Mouse (Mus musculus) MEL (cell line): Measurements from ENCODE around the gene Naa80. TPM values are rescaled to one million over a fixed set of nuclear protein-coding genes. Genes with fewer than 3 reads are reported as not detected.
A peak's percentile ranks its signal among the peaks of the same experiment; 100 is the strongest.

Source experiments
- DNase-seq: peaks from one replicate; pipeline ENCODE4 v3.0.0; 2011; ENCODE audit warnings: low read depth, low spot score
- H3K27ac ChIP-seq: 2 replicates; pipeline ENCODE4 v1.5.1; 2012; ENCODE audit warnings: low read depth, mild to moderate bottlenecking, control low read depth, low read length, moderate library complexity; ENCODE audit not compliant: control insufficient read depth
- H3K27me3 ChIP-seq, 2 experiments: fragments of 150-350 bp in 1 of 2; sonication (generic) in 1 of 2; 2 replicates each; pipeline ENCODE4 v1.6.1; 2012; ENCODE audit warnings: low read length in 2 of 2, mild to moderate bottlenecking in 2 of 2, improper control_type of control experiment in 1 of 2, moderate library complexity in 1 of 2; ENCODE audit not compliant: insufficient read depth in 2 of 2, control insufficient read depth in 1 of 2
- H3K36me3 ChIP-seq, 2 experiments: 2 replicates each; pipeline ENCODE4 v1.6.1; 2012 to 2014; ENCODE audit warnings: low read length in 2 of 2, improper control_type of control experiment in 1 of 2, inconsistent platforms in 1 of 2, mild to moderate bottlenecking in 1 of 2; ENCODE audit not compliant: insufficient read depth in 2 of 2, control insufficient read depth in 1 of 2
- H3K4me1 ChIP-seq, 2 experiments: fragments of 150-350 bp in 1 of 2; sonication (generic) in 1 of 2; 2 replicates each; pipeline ENCODE4 v1.6.1; 2012; ENCODE audit warnings: low read length in 2 of 2, improper control_type of control experiment in 1 of 2, mild to moderate bottlenecking in 1 of 2; ENCODE audit not compliant: insufficient read depth in 2 of 2, control insufficient read depth in 1 of 2
- H3K4me3 ChIP-seq, 2 experiments: fragments of 150-350 bp in 1 of 2; sonication (generic) in 1 of 2; 2 replicates each; pipeline ENCODE4 v1.5.1; 2012; ENCODE audit warnings: low read depth in 2 of 2, low read length in 2 of 2, mild to moderate bottlenecking in 2 of 2, moderate library complexity in 2 of 2, control low read depth in 1 of 2, improper control_type of control experiment in 1 of 2; ENCODE audit not compliant: control insufficient read depth in 1 of 2, insufficient read depth in 1 of 2
- H3K79me2 ChIP-seq: 2 replicates; pipeline ENCODE4 v1.6.1; 2012; ENCODE audit warnings: mild to moderate bottlenecking, low read length, moderate library complexity; ENCODE audit not compliant: control insufficient read depth, poor library complexity, insufficient read depth
- H3K9ac ChIP-seq: 2 replicates; pipeline ENCODE4 v1.6.1; 2012; ENCODE audit warnings: low read depth, mild to moderate bottlenecking, control low read depth, low read length, moderate library complexity; ENCODE audit not compliant: control insufficient read depth, poor library complexity, severe bottlenecking
- H3K9me3 ChIP-seq: fragments of 150-350 bp; sonication (generic); replicated peaks from 2 replicates; pipeline ENCODE4 v1.6.1; 2012; ENCODE audit warnings: mild to moderate bottlenecking, low read length, improper control_type of control experiment, moderate library complexity; ENCODE audit not compliant: insufficient read depth
- BHLHE40 ChIP-seq: IDR thresholded peaks from 2 replicates; pipeline ENCODE4 v1.6.1; 2012; ENCODE audit warnings: low read depth, mild to moderate bottlenecking, inconsistent platforms, low read length, improper control_type of control experiment, borderline replicate concordance
- CHD1 ChIP-seq: IDR thresholded peaks from 2 replicates; pipeline ENCODE4 v1.6.1; 2012; ENCODE audit warnings: low read depth, mild to moderate bottlenecking, inconsistent platforms, low read length, improper control_type of control experiment
- CHD2 ChIP-seq: IDR thresholded peaks from 2 replicates; pipeline ENCODE4 v1.6.1; 2011; ENCODE audit warnings: low read length, improper control_type of control experiment
- E2F4 ChIP-seq: IDR thresholded peaks from 2 replicates; pipeline ENCODE4 v1.6.1; 2011; ENCODE audit warnings: low read depth, low read length, improper control_type of control experiment, borderline replicate concordance
- ELF1 ChIP-seq: IDR thresholded peaks from 2 replicates; pipeline ENCODE4 v1.6.1; 2014; ENCODE audit warnings: low read depth, mild to moderate bottlenecking, inconsistent platforms, low read length, improper control_type of control experiment, moderate library complexity
- EP300 ChIP-seq, 2 experiments: IDR thresholded peaks; 2 replicates each; pipeline ENCODE4 v1.6.1; 2011; ENCODE audit warnings: improper control_type of control experiment in 2 of 2, low read length in 2 of 2, low read depth in 1 of 2, mild to moderate bottlenecking in 1 of 2
- ETS1 ChIP-seq: IDR thresholded peaks from 2 replicates; pipeline ENCODE4 v1.6.1; 2012; ENCODE audit warnings: low read depth, mild to moderate bottlenecking, inconsistent platforms, low read length, improper control_type of control experiment, moderate library complexity
- GATA1 ChIP-seq: IDR thresholded peaks from 2 replicates; pipeline ENCODE4 v1.6.1; 2011; ENCODE audit warnings: low read depth, low read length, improper control_type of control experiment
- JUND ChIP-seq: IDR thresholded peaks from 2 replicates; pipeline ENCODE4 v1.6.1; 2011; ENCODE audit warnings: low read depth, mild to moderate bottlenecking, improper control_type of control experiment, low read length
- KAT2A ChIP-seq: conservative IDR thresholded peaks from 2 replicates; pipeline ENCODE4 v1.6.1; 2012; ENCODE audit warnings: low read depth, low read length, improper control_type of control experiment, inconsistent platforms
- MAZ ChIP-seq: IDR thresholded peaks from 2 replicates; pipeline ENCODE4 v1.6.1; 2012; ENCODE audit warnings: low read depth, mild to moderate bottlenecking, inconsistent platforms, low read length, improper control_type of control experiment
- MXI1 ChIP-seq: IDR thresholded peaks from 2 replicates; pipeline ENCODE4 v1.6.1; 2011; ENCODE audit warnings: mild to moderate bottlenecking, low read depth, low read length, improper control_type of control experiment
- MYB ChIP-seq: IDR thresholded peaks from 2 replicates; pipeline ENCODE4 v1.6.1; 2011; ENCODE audit warnings: mild to moderate bottlenecking, low read depth, low read length, improper control_type of control experiment
- MYC ChIP-seq: IDR thresholded peaks from 2 replicates; pipeline ENCODE4 v1.6.1; 2011; ENCODE audit warnings: low read depth, mild to moderate bottlenecking, low read length, improper control_type of control experiment, moderate library complexity
- NELFE ChIP-seq: IDR thresholded peaks from 2 replicates; pipeline ENCODE4 v1.6.1; 2011; ENCODE audit warnings: low read depth, low read length, improper control_type of control experiment
- POLR2A ChIP-seq, 2 experiments: IDR thresholded peaks; 2 replicates each; pipeline ENCODE4 v1.6.1; 2011 to 2012; ENCODE audit warnings: low read length in 2 of 2, mild to moderate bottlenecking in 2 of 2, control low read depth in 1 of 2, improper control_type of control experiment in 1 of 2, low read depth in 1 of 2, moderate library complexity in 1 of 2; ENCODE audit not compliant: control insufficient read depth in 1 of 2, insufficient read depth in 1 of 2, poor library complexity in 1 of 2
- POLR2AphosphoS2 ChIP-seq: IDR thresholded peaks from 2 replicates; pipeline ENCODE4 v1.6.1; 2011; ENCODE audit warnings: low read length, improper control_type of control experiment
- POLR2AphosphoS5 ChIP-seq: IDR thresholded peaks from 2 replicates; pipeline ENCODE4 v1.6.1; 2012; ENCODE audit warnings: low read depth, borderline replicate concordance, mild to moderate bottlenecking, inconsistent platforms, low read length, moderate library complexity, mixed read lengths
- RAD21 ChIP-seq: IDR thresholded peaks from 2 replicates; pipeline ENCODE4 v1.6.1; 2011; ENCODE audit warnings: mild to moderate bottlenecking, low read depth, low read length, improper control_type of control experiment
- SIN3A ChIP-seq: IDR thresholded peaks from 2 replicates; pipeline ENCODE4 v1.6.1; 2012; ENCODE audit warnings: low read length, improper control_type of control experiment, inconsistent platforms
- SMC3 ChIP-seq: IDR thresholded peaks from 2 replicates; pipeline ENCODE4 v1.6.1; 2011; ENCODE audit warnings: low read depth, low read length, improper control_type of control experiment
- TAL1 ChIP-seq: IDR thresholded peaks from 2 replicates; pipeline ENCODE4 v1.6.1; 2012; ENCODE audit warnings: mild to moderate bottlenecking, inconsistent platforms, low read length, moderate library complexity, mixed read lengths
- TBP ChIP-seq: IDR thresholded peaks from 2 replicates; pipeline ENCODE4 v1.8.0; 2011; ENCODE audit warnings: low read depth, low read length, improper control_type of control experiment
- UBTF ChIP-seq: IDR thresholded peaks from 2 replicates; pipeline ENCODE4 v1.6.1; 2012; ENCODE audit warnings: low read depth, mild to moderate bottlenecking, inconsistent platforms, low read length, improper control_type of control experiment, moderate library complexity, borderline replicate concordance; ENCODE audit not compliant: insufficient read depth
- USF1 ChIP-seq: IDR thresholded peaks from 2 replicates; pipeline ENCODE4 v1.6.1; 2014; ENCODE audit warnings: low read depth, mild to moderate bottlenecking, inconsistent platforms, low read length, improper control_type of control experiment, moderate library complexity
- USF2 ChIP-seq, 2 experiments: IDR thresholded peaks; 2 replicates each; pipeline ENCODE4 v1.6.1; 2011 to 2012; ENCODE audit warnings: improper control_type of control experiment in 2 of 2, low read length in 2 of 2, borderline replicate concordance in 1 of 2, inconsistent platforms in 1 of 2, low read depth in 1 of 2, mild to moderate bottlenecking in 1 of 2; ENCODE audit not compliant: insufficient read depth in 1 of 2
- ZC3H11A ChIP-seq: IDR thresholded peaks from 2 replicates; pipeline ENCODE4 v1.6.1; 2012; ENCODE audit warnings: low read depth, mild to moderate bottlenecking, inconsistent platforms, low read length, improper control_type of control experiment
- ZKSCAN1 ChIP-seq: IDR thresholded peaks from 2 replicates; pipeline ENCODE4 v1.6.1; 2012; ENCODE audit warnings: low read depth, mild to moderate bottlenecking, inconsistent platforms, low read length, improper control_type of control experiment, moderate library complexity
- ZMIZ1 ChIP-seq: IDR thresholded peaks from 2 replicates; pipeline ENCODE4 v1.6.1; 2012; ENCODE audit warnings: low read depth, mild to moderate bottlenecking, inconsistent platforms, low read length, improper control_type of control experiment, moderate library complexity
- polyA plus RNA-seq, 2 experiments: library from polyadenylated mRNA; stranded (reverse) in 1 of 2; unstranded in 1 of 2; fragments of >175 nt in 1 of 2; fragments of >200 nt in 1 of 2; gene quantifications; 2 replicates each; pipeline versions ENCODE4 v1.2.1 to v1.2.4; 2012; ENCODE audit warnings: low replicate concordance in 2 of 2, low read depth in 1 of 2; ENCODE audit not compliant: insufficient read length in 2 of 2, insufficient read depth in 1 of 2, missing spikeins in 1 of 2
- total RNA-seq: library from RNA; depleted of rRNA; stranded (reverse); fragments of 300-350 nt; gene quantifications from 2 replicates; pipeline ENCODE4 v1.2.3, GENCODE M21; 2012

The Naa80 gene
- total and polyA plus RNA-seq, 3 experiments = 14.3 to 74.0 TPM; not detected in 1

- Histone ChIP-seq H3K36me3 (peaks cover 2 to 27% of the 10 kb centered on the region in 2 experiments; a peak in 3 of 4 replicates), H3K27me3 (no peaks in the 10 kb centered on the region), H3K4me3 (peak overlapping the region; percentile 47 to 55), H3K27ac (peak overlapping the region; percentile 11; the same call in 1 of the 2 replicates), H3K79me2 (peaks cover 30% of the 10 kb centered on the region), H3K9ac (peak overlapping the region; percentile 67), H3K4me1 (peaks cover 10 to 33% of the 10 kb centered on the region in 2 experiments), H3K9me3 (no peaks in the 10 kb centered on the region)
- TF ChIP-seq MXI1 (peak; percentile 65), SMC3 (no peak), POLR2A (IDR thresholded peaks at IDR 0.05; ENCODE audit: control insufficient read depth in 1 of 2, insufficient read depth in 1 of 2, low read depth in 1 of 2, low read length in 2 of 2, poor library complexity in 1 of 2) (peak in 1 of 2 experiments; percentile 28; a peak in 1 of 4 replicates), EP300 (IDR thresholded peaks at IDR 0.05; ENCODE audit: low read depth in 1 of 2, low read length in 2 of 2) (peak in 1 of 2 experiments; percentile 27; a peak in 1 of 4 replicates), SIN3A (peak; percentile 42; the same call in 1 of the 2 replicates), NELFE (peak; percentile 37)
- peak; percentile 74 for DNase-seq
Observed at GRCm38 (mm10) chr9:107551890-107552355, 26.8 kb upstream of the Naa80 start.

- peaks cover 10 to 33% of the 10 kb centered on the region in 2 experiments for H3K4me1 ChIP-seq
- H3K27ac ChIP-seq = peak overlapping the region; percentile 11; the same call in 1 of the 2 replicates
- no peaks in the 10 kb centered on the region for H3K27me3 ChIP-seq
- DNase-seq = peak; percentile 54
- peaks cover 35% of the 10 kb centered on the region for H3K79me2 ChIP-seq
- H3K9ac ChIP-seq = peak overlapping the region; percentile 85
- no peaks in the 10 kb centered on the region for H3K9me3 ChIP-seq
- peaks cover 3 to 29% of the 10 kb centered on the region in 2 experiments; a peak in 3 of 4 replicates for H3K36me3 ChIP-seq
- peak overlapping the region; percentile 65 to 82 for H3K4me3 ChIP-seq
- no peak for TF ChIP-seq MYC
- no peak for TF ChIP-seq ZKSCAN1
- no peak for TF ChIP-seq RAD21
- no peak for TF ChIP-seq ZC3H11A
- no peak for TF ChIP-seq UBTF
- no peak for TF ChIP-seq ELF1
- no peak; the same call in 1 of the 2 replicates for TF ChIP-seq BHLHE40
- TF ChIP-seq POLR2AphosphoS5 = no peak
- TF ChIP-seq GATA1 = peak; percentile 54
- TF ChIP-seq USF2 (IDR thresholded peaks at IDR 0.05; ENCODE audit: borderline replicate concordance in 1 of 2, insufficient read depth in 1 of 2, low read depth in 1 of 2, low read length in 2 of 2) = no peak
- peak; percentile 54; the same call in 1 of the 2 replicates for TF ChIP-seq MXI1
- TF ChIP-seq MYB = no peak
- no peak for TF ChIP-seq JUND
- TF ChIP-seq KAT2A = no peak
- no peak for TF ChIP-seq SIN3A
- TF ChIP-seq ZMIZ1 = no peak
- TF ChIP-seq SMC3 = no peak
- TF ChIP-seq USF1 = no peak
- no peak for TF ChIP-seq CHD1
- TF ChIP-seq TBP = 0 out of 2 replicates have a peak, but pooled peaks have one; percentile 10
- no peak for TF ChIP-seq NELFE
- TF ChIP-seq ETS1 = 0 out of 2 replicates have a peak, but pooled peaks have one; percentile 25
- TF ChIP-seq POLR2AphosphoS2 = no peak
- TF ChIP-seq E2F4 = no peak
- TF ChIP-seq EP300 (IDR thresholded peaks at IDR 0.05; ENCODE audit: low read depth in 1 of 2, low read length in 2 of 2) = peak in 1 of 2 experiments; percentile 49; a peak in 2 of 4 replicates
- no peak for TF ChIP-seq TAL1
- TF ChIP-seq CHD2 = no peak
- peak; percentile 36; the same call in 1 of the 2 replicates for TF ChIP-seq MAZ
Observed at GRCm38 (mm10) chr9:107552690-107553393, 25.8 kb upstream of the Naa80 start.
